Mouse (Mus musculus) cerebellum, postnatal 4 days (tissue): ENCODE data around the gene Alg11.

Experiments used
- DNase-seq, 2 experiments: peaks; one replicate each; pipeline ENCODE4 v3.0.0; 2022; ENCODE audit warnings: low spot score in 2 of 2, mixed read lengths in 1 of 2

Alg11 gene

GRCm38 (mm10) chr8:22060446-22060889 is at the start of gene Alg11:
Gene Alg11 (plus strand): TSS chr8:22060721.
- peak; percentile 78 to 94 for DNase-seq

GRCm38 (mm10) chr8:22013034-22013707 is 47.4 kb upstream of the Alg11 start:
- DNase-seq: no peak

- no peak for DNase-seq
Measured at GRCm38 (mm10) chr8:22017731-22018130, 42.8 kb upstream of the Alg11 start.

GRCm38 (mm10) chr8:22019498-22019897 is 41.0 kb upstream of the Alg11 start:
- no peak for DNase-seq

- DNase-seq: no peak
Measured at GRCm38 (mm10) chr8:22022244-22022643, 38.3 kb upstream of the Alg11 start.

- no peak for DNase-seq
Measured at GRCm38 (mm10) chr8:22025241-22025640, 35.3 kb upstream of the Alg11 start.

- no peak for DNase-seq
Measured at GRCm38 (mm10) chr8:22028973-22029372, 31.5 kb upstream of the Alg11 start.

- DNase-seq: no peak
Measured at GRCm38 (mm10) chr8:22030990-22031389, 29.5 kb upstream of the Alg11 start.

- DNase-seq: no peak
Measured at GRCm38 (mm10) chr8:22036137-22036536, 24.4 kb upstream of the Alg11 start.

- DNase-seq: no peak
Measured at GRCm38 (mm10) chr8:22037022-22037421, 23.5 kb upstream of the Alg11 start.

- no peak for DNase-seq
Measured at GRCm38 (mm10) chr8:22039468-22040152, 20.9 kb upstream of the Alg11 start.

GRCm38 (mm10) chr8:22040153-22040509 is 20.4 kb upstream of the Alg11 start:
- no peak for DNase-seq

- DNase-seq: no peak
Measured at GRCm38 (mm10) chr8:22042515-22042914, 18.0 kb upstream of the Alg11 start.

GRCm38 (mm10) chr8:22043706-22044105 is 16.8 kb upstream of the Alg11 start:
- no peak for DNase-seq

- DNase-seq: peak in 1 of 2 experiments; percentile 41
Measured at GRCm38 (mm10) chr8:22047699-22048464, 12.6 kb upstream of the Alg11 start.

GRCm38 (mm10) chr8:22054674-22055491 is 5.6 kb upstream of the Alg11 start:
- DNase-seq: no peak

GRCm38 (mm10) chr8:22055492-22055877 is 5.0 kb upstream of the Alg11 start:
- DNase-seq: no peak

- DNase-seq: no peak
Measured at GRCm38 (mm10) chr8:22056850-22057249, 3.7 kb upstream of the Alg11 start.

- DNase-seq: no peak
Measured at GRCm38 (mm10) chr8:22058368-22058767, 2.2 kb upstream of the Alg11 start.

GRCm38 (mm10) chr8:22059153-22059738 is 1.3 kb upstream of the Alg11 start:
- no peak for DNase-seq

GRCm38 (mm10) chr8:22059821-22060445 is 588 bp upstream of the Alg11 start, which contains the start of gene Atp7b:
Gene Atp7b (minus strand): TSS chr8:22060305.
- DNase-seq: no peak
